15 mouse cellular contexts compared by ENCODE assay signal in the genomic region with DNA sequence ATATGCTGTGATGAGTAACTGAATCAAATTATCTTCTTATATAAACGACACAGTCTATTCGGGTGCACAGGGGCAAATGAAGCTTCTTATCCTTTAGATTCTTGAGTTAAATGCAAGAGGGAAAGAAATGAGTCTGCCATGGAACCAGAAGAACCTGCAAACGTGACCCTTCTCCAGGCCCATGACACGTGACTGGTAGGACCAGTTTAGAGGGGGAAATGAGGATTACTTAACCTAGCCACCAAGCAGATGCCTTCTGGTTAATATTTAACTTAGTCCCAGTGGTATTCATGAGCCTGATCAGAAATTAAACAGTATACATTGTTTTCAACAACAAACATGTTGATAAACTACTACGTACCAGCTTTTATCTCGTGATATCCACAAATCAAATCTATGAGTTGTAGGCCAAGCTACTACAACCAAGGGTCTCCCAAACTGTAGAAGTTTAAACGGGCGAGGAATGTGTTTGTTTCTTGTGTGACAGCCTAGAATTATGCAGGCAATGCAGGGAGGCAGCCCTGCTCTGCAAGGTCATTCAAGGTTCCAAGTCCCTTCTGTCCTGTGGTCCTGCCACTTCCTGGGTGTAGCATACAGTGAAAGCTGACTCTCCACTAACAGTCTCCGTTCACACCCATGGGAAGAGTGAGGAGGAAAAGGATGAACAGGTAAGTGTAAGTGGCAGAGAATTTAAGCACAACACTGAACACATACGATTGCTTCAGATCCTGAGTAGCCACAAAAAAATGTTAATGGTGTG.
A peak's percentile ranks its signal among the peaks of the same experiment; 100 is the strongest.
DNase-seq lines count a peak whose midpoint lies in the region; ATAC-seq and TF ChIP-seq lines count a peak whose summit lies in the region.
"Had no signal": no experiment of that assay in that cellular context is flagged by ENCODE, and none has a peak within 500 bp of the region (broad histone marks: within the 10 kb centered on the region; RNA-seq: fewer than 3 reads in every experiment).

No protein-coding gene starts in this region.

- no peaks in the 10 kb centered on the region for H3K9me3 ChIP-seq in liver, embryonic 12.5 days (replicated peaks)
- no peaks in the 10 kb centered on the region for H3K9me3 ChIP-seq in intestine, postnatal 0 days (ENCODE audit: control insufficient read depth)
- H3K9me3 ChIP-seq: forebrain, embryonic 15.5 days; heart, embryonic 10.5 days had no signal

- no peaks in the 10 kb centered on the region for H3K36me3 ChIP-seq in liver, adult 2 months (ENCODE audit: control insufficient read depth, insufficient read depth, low read length)
- H3K36me3 ChIP-seq in liver, embryonic 12.5 days, result no peaks in the 10 kb centered on the region
- no peaks in the 10 kb centered on the region for H3K36me3 ChIP-seq in intestine, postnatal 0 days (ENCODE audit: control insufficient read depth, insufficient read depth)
- H3K36me3 ChIP-seq: forebrain, embryonic 15.5 days; heart, embryonic 10.5 days had no signal

- H3K27ac ChIP-seq in liver, adult 2 months (replicated peaks; ENCODE audit: insufficient read depth, low read depth, low read length), result no peak overlapping the region
- H3K27ac ChIP-seq in liver, embryonic 12.5 days, result no peak overlapping the region
- H3K27ac ChIP-seq in intestine, postnatal 0 days (ENCODE audit: low read depth, low read length), result no peak overlapping the region
- H3K27ac ChIP-seq: forebrain, embryonic 15.5 days; gastrocnemius, adult 2 months; heart, embryonic 10.5 days had no signal

- H3K4me1 ChIP-seq in liver, adult 2 months (ENCODE audit: control insufficient read depth, insufficient read depth, low read length), result peaks cover 4% of the 10 kb centered on the region; the same call in 1 of the 2 replicates
- no peaks in the 10 kb centered on the region for H3K4me1 ChIP-seq in liver, embryonic 12.5 days
- H3K4me1 ChIP-seq in intestine, postnatal 0 days (replicated peaks; ENCODE audit: control insufficient read depth, insufficient read depth, low read length), result no peaks in the 10 kb centered on the region
- H3K4me1 ChIP-seq: forebrain, embryonic 15.5 days had no signal

- peak; percentile 12 for DNase-seq in liver, adult 2 months (ENCODE audit: extremely low read depth, low read depth, low spot score)
- DNase-seq in kidney, postnatal 10 days, result peak; percentile 34
- peak; percentile 35 for DNase-seq in lung, postnatal 36 days
- no peak for DNase-seq in frontal cortex, adult 2 months (ENCODE audit: extremely low spot score in 1 of 2, low spot score in 1 of 2)
- DNase-seq in thymus, adult 18-20 months, result no peak
- no peak for DNase-seq in cerebellum, postnatal 36 days
- DNase-seq: cerebellum, adult 2 months; embryo, embryonic 11 days; gastrocnemius, adult 2 months; heart, postnatal 4 days had no signal

- TF ChIP-seq POLR2A in liver, adult 2 months (IDR thresholded peaks at IDR 0.05; ENCODE audit: extremely low read depth, insufficient read depth, low read length), result no peak

- no peak for ATAC-seq in liver, embryonic 12.5 days
- no peak for ATAC-seq in intestine, postnatal 0 days
- ATAC-seq: forebrain, embryonic 15.5 days; Patski had no signal

- TF ChIP-seq CTCF in liver, adult 2 months (IDR thresholded peaks at IDR 0.05; ENCODE audit: low read depth, low read length), result no peak
- no peak for TF ChIP-seq CTCF in intestine, postnatal 0 days (IDR thresholded peaks at IDR 0.05; ENCODE audit: low read depth)

- H3K9ac ChIP-seq in liver, adult 2 months (ENCODE audit: low read depth, low read length), result no peak overlapping the region
- no peak overlapping the region for H3K9ac ChIP-seq in liver, embryonic 12.5 days
- no peak overlapping the region for H3K9ac ChIP-seq in intestine, postnatal 0 days (ENCODE audit: low read depth, low read length)
- H3K9ac ChIP-seq: forebrain, embryonic 15.5 days had no signal

- H3K27me3 ChIP-seq in liver, adult 2 months (ENCODE audit: control insufficient read depth, insufficient read depth, low read length), result no peaks in the 10 kb centered on the region
- no peaks in the 10 kb centered on the region for H3K27me3 ChIP-seq in liver, embryonic 12.5 days (replicated peaks)
- no peaks in the 10 kb centered on the region for H3K27me3 ChIP-seq in intestine, postnatal 0 days (replicated peaks; ENCODE audit: control insufficient read depth, insufficient read depth, low read length)
- H3K27me3 ChIP-seq: forebrain, embryonic 15.5 days; Patski had no signal

- H3K4me3 ChIP-seq in liver, adult 2 months (ENCODE audit: insufficient read depth, low read depth, low read length), result no peak overlapping the region
- no peak overlapping the region for H3K4me3 ChIP-seq in liver, embryonic 12.5 days
- no peak overlapping the region for H3K4me3 ChIP-seq in intestine, postnatal 0 days (ENCODE audit: low read depth, low read length)
- H3K4me3 ChIP-seq: forebrain, embryonic 15.5 days; gastrocnemius, adult 2 months; heart, embryonic 10.5 days had no signal

- H3K79me2 ChIP-seq in liver, adult 2 months (ENCODE audit: control insufficient read depth, insufficient read depth, low read length), result no peaks in the 10 kb centered on the region

- H3K4me2 ChIP-seq in liver, embryonic 12.5 days, result no peak overlapping the region
- 0 out of 2 replicates have a peak overlapping the region, but pooled peaks have one; percentile 21 for H3K4me2 ChIP-seq in intestine, postnatal 0 days (replicated peaks; ENCODE audit: low read depth)
- H3K4me2 ChIP-seq: forebrain, embryonic 15.5 days had no signal

- 45% methylated on average over 10 of the region's 10 CpGs for WGBS in liver, adult 2 months
- 64% methylated on average over 10 of the region's 10 CpGs for WGBS in liver, embryonic 12.5 days (ENCODE audit: insufficient replicate concordance)
- 33% methylated on average over 10 of the region's 10 CpGs for WGBS in intestine, postnatal 0 days

Comparison
In these comparisons a context has a peak if more than half of its experiments do, and no peak if none do; other contexts are left out.
1. DNase-seq: peak in liver, adult 2 months (single experiment), kidney, postnatal 10 days (single experiment) and lung, postnatal 36 days (single experiment); none in frontal cortex, adult 2 months (0 of 2), thymus, adult 18-20 months (0 of 2) and cerebellum, postnatal 36 days (0 of 2).